Mouse (Mus musculus): ENCODE data around the gene Hdac4.

The Hdac4 gene

GRCm38 (mm10) chr1:92022009-92022408, 173.5 kb downstream of the Hdac4 start:
- no peak for DNase-seq (ENCODE audit: low read depth)

- DNase-seq (ENCODE audit: low read depth), result no peak
These were observed 179.4 kb downstream of the Hdac4 start for GRCm38 (mm10) chr1:92015938-92016672.

- DNase-seq (ENCODE audit: low read depth), result no peak
These were observed 180.2 kb downstream of the Hdac4 start for GRCm38 (mm10) chr1:92015252-92015651.

- DNase-seq (ENCODE audit: low read depth), result no peak
These were observed 181.0 kb downstream of the Hdac4 start for GRCm38 (mm10) chr1:92014496-92014895.

GRCm38 (mm10) chr1:92006666-92007065, 188.8 kb downstream of the Hdac4 start:
- no peak for DNase-seq (ENCODE audit: low read depth)

- no peak for DNase-seq (ENCODE audit: low read depth)
These were observed 189.9 kb downstream of the Hdac4 start for GRCm38 (mm10) chr1:92005617-92005940.

GRCm38 (mm10) chr1:92004906-92005616, 190.4 kb downstream of the Hdac4 start:
- peak; percentile 72 for DNase-seq (ENCODE audit: low read depth)

GRCm38 (mm10) chr1:92004122-92004521, 191.4 kb downstream of the Hdac4 start:
- DNase-seq (ENCODE audit: low read depth), result no peak

- DNase-seq (ENCODE audit: low read depth), result no peak
These were observed 195.3 kb downstream of the Hdac4 start for GRCm38 (mm10) chr1:92000226-92000625.

- no peak for DNase-seq (ENCODE audit: low read depth)
These were observed 201.8 kb downstream of the Hdac4 start for GRCm38 (mm10) chr1:91993658-91994165.

GRCm38 (mm10) chr1:91992652-91993051, 202.8 kb downstream of the Hdac4 start:
- DNase-seq (ENCODE audit: low read depth), result no peak

- no peak for DNase-seq (ENCODE audit: low read depth)
These were observed 203.9 kb downstream of the Hdac4 start for GRCm38 (mm10) chr1:91991597-91991996.

GRCm38 (mm10) chr1:91990852-91991251, 204.6 kb downstream of the Hdac4 start:
- DNase-seq (ENCODE audit: low read depth), result no peak

GRCm38 (mm10) chr1:91988866-91989265, 206.6 kb downstream of the Hdac4 start:
- DNase-seq (ENCODE audit: low read depth), result no peak

- DNase-seq (ENCODE audit: low read depth), result no peak
These were observed 208.1 kb downstream of the Hdac4 start for GRCm38 (mm10) chr1:91987431-91987830.

GRCm38 (mm10) chr1:91985783-91986182, 209.7 kb downstream of the Hdac4 start:
- DNase-seq (ENCODE audit: low read depth), result no peak

GRCm38 (mm10) chr1:91984507-91984906, 211.0 kb downstream of the Hdac4 start:
- no peak for DNase-seq (ENCODE audit: low read depth)

GRCm38 (mm10) chr1:91981381-91981780, 214.1 kb downstream of the Hdac4 start:
- no peak for DNase-seq (ENCODE audit: low read depth)

- DNase-seq (ENCODE audit: low read depth), result no peak
These were observed 217.1 kb downstream of the Hdac4 start for GRCm38 (mm10) chr1:91978443-91978842.

GRCm38 (mm10) chr1:91968710-91969379, 226.7 kb downstream of the Hdac4 start:
- DNase-seq (ENCODE audit: low read depth), result peak; percentile 33

GRCm38 (mm10) chr1:91967041-91967440, 228.5 kb downstream of the Hdac4 start:
- DNase-seq (ENCODE audit: low read depth), result no peak

GRCm38 (mm10) chr1:91964486-91965335, 230.8 kb downstream of the Hdac4 start:
- DNase-seq (ENCODE audit: low read depth), result no peak
